Comparison of ENCODE assay signal across 36 mouse cellular contexts in the genomic region with DNA sequence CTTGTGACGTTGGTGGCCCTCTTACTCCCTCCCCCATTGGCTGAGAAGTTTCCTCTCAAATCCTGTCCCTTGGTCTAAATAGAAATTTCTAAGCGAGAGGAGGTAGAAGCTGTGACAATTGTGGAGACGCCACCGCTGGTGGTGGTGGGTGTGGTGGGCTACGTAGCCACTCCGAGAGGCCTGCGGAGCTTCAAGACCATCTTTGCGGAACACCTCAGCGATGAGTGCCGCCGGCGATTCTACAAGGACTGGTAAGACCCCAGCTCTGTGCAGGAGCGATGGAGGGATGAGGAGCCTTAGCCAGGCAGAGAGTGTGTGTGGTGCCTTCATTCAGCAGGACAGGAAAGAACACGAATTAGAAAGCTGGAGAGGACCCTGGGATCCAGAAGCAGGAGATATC. TPM values are rescaled to one million over a fixed set of nuclear protein-coding genes. Genes with fewer than 3 reads are reported as not detected.
"Had no signal": no experiment of that assay in that cellular context is flagged by ENCODE, and none has a peak within 500 bp of the region (broad histone marks: within the 10 kb centered on the region; RNA-seq: fewer than 3 reads in every experiment).

No protein-coding gene starts in this region.

- DNase-seq: gastrocnemius, postnatal 10 days; gastrocnemius, postnatal 25 days; heart, adult 2 months; heart, postnatal 10 days; heart, postnatal 4 days; kidney, adult 18-20 months; kidney, adult 8-10 months; kidney, postnatal 25 days; kidney, postnatal 4 days; liver; liver, embryonic 13.5 days had no signal

- ATAC-seq: hindbrain, embryonic 16.5 days; inflammation-experienced regulatory T-cells, adult 6 months; intestine, embryonic 15.5 days; intestine, postnatal 0 days had no signal

- H3K4me1 ChIP-seq: intestine, embryonic 15.5 days; limb, embryonic 12.5 days had no signal

- H3K27me3 ChIP-seq: intestine, embryonic 15.5 days had no signal

- H3K36me3 ChIP-seq: heart, embryonic 10.5 days; heart, embryonic 12.5 days; hindbrain, embryonic 10.5 days; hindbrain, embryonic 12.5 days; intestine, embryonic 15.5 days; limb, embryonic 10.5 days; limb, embryonic 12.5 days; liver, embryonic 13.5 days had no signal

- H3K9me3 ChIP-seq: heart, embryonic 10.5 days; heart, embryonic 12.5 days; hindbrain, embryonic 10.5 days; hindbrain, embryonic 12.5 days; intestine, embryonic 15.5 days; limb, embryonic 10.5 days; limb, embryonic 12.5 days; liver, embryonic 13.5 days had no signal

- H3K27ac ChIP-seq: heart, embryonic 10.5 days; hindbrain, embryonic 10.5 days; hindbrain, embryonic 12.5 days; hindbrain, embryonic 14.5 days; intestine, embryonic 15.5 days; kidney, postnatal 0 days; layer of hippocampus, adult 2 months; left cerebral cortex, adult 2 months; limb, embryonic 10.5 days; limb, embryonic 12.5 days; liver, embryonic 13.5 days had no signal

- H3K9ac ChIP-seq: heart, embryonic 12.5 days; hindbrain, embryonic 12.5 days; hindbrain, embryonic 14.5 days; intestine, embryonic 15.5 days; limb, embryonic 12.5 days; liver, embryonic 13.5 days had no signal

- H3K4me2 ChIP-seq: heart, embryonic 12.5 days; hindbrain, embryonic 12.5 days; hindbrain, embryonic 14.5 days; intestine, embryonic 15.5 days; limb, embryonic 12.5 days; liver, embryonic 11.5 days; liver, embryonic 13.5 days had no signal

- H3K4me3 ChIP-seq: heart, adult 2 months; heart, embryonic 10.5 days; heart, embryonic 12.5 days; hindbrain, embryonic 10.5 days; hindbrain, embryonic 12.5 days; intestine, embryonic 15.5 days; layer of hippocampus, adult 2 months; left cerebral cortex, adult 2 months; limb, embryonic 10.5 days; limb, embryonic 12.5 days; liver, embryonic 13.5 days had no signal

RNA-seq across cellular contexts. Expression of a gene that starts 3.2 kb away (rescaled TPM):
- polyA plus RNA-seq: hindbrain, embryonic 10.5 days; hindbrain, embryonic 12.5 days; hindbrain, embryonic 14.5 days; hindbrain, embryonic 16.5 days; inflammation-experienced regulatory T-cells, adult 6 months; intestine, embryonic 15.5 days; intestine, postnatal 0 days; kidney, embryonic 14.5 days; limb, embryonic 10.5 days; limb, embryonic 12.5 days; limb, embryonic 14.5 days; liver, embryonic 11.5 days; liver, embryonic 13.5 days had no signal

RNA-seq across cellular contexts. Expression of a gene that starts 12.9 kb away (rescaled TPM):
- total RNA-seq: gastrocnemius, postnatal 10 days; gastrocnemius, postnatal 25 days; granulocyte monocyte progenitor cell, adult 5-6 weeks; heart, adult 2 months; heart, postnatal 10 days; heart, postnatal 25 days; heart, postnatal 4 days; layer of hippocampus, postnatal 10 days; layer of hippocampus, postnatal 25 days; left cerebral cortex, postnatal 14 days; left cerebral cortex, postnatal 36 days had no signal
- polyA plus RNA-seq: heart, embryonic 12.5 days; heart, embryonic 14.5 days; heart, embryonic 16.5 days; hindbrain, embryonic 14.5 days; hindbrain, embryonic 16.5 days; inflammation-experienced regulatory T-cells, adult 6 months; intestine, postnatal 0 days; kidney, postnatal 0 days had no signal
